Mouse (Mus musculus) urinary bladder, postnatal 36 days (tissue): ENCODE measurements at regions not wholly inside any gene's neighbourhood (a gene's known extent, or its start where the extent isn't known, plus 50 kb on each side); places are given as distances from the start of the nearest gene placed in this dataset.

Experiments used
- DNase-seq, 2 experiments: peaks; one replicate each; pipeline ENCODE4 v3.0.0; 2022; ENCODE audit warnings: low spot score in 2 of 2, mixed read lengths in 1 of 2

GRCm38 (mm10) chr7:133376833-133377484, 225.0 kb downstream of the Tex36 start:
- DNase-seq, result no peak

DNA sequence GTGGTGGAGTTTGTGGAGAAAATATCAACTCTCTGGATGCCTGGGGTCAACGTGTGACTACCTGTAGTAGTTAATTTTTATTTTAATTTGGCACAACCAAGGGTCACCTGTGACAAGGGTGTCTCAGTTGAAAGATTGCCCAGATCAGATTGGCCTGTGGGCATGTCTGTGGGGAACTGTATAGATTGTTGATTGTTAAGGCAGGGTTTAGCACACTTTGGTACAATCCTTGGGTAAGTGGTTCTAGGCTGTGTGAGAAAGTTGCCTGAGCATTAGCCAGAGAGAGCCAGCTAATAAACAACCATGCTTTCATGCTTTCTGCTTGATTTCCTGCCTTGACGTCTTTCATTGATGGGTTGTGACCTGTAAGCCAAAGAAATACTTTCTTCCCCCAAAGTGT, 229.3 kb downstream of the Tex36 start:
- DNase-seq, result no peak

- no peak for DNase-seq
Measured at GRCm38 (mm10) chr7:133370542-133370941, 231.4 kb downstream of the Tex36 start.

GRCm38 (mm10) chr7:133364601-133365000, 237.4 kb downstream of the Tex36 start:
- DNase-seq, result no peak

DNA sequence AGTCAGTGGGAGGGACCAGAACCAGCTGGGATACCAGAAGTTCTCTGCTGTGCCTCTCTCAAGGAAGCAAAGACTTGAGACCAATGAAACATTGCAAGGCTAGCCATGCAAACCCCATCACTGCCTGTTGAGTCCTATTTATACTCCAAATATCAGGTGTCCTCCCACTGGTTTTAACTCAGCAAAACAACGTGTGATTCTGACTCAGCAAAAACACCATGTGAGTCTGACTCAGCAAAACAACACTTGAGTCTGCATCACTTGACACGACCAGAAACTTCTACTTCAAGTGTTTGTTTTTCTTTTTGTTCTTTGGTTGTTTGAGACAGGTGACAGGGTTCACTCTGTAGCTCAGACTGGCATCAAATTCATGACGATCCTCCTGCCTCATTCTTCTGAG, 204.6 kb upstream of the Ctbp2 start:
- no peak for DNase-seq

GRCm38 (mm10) chr7:133325548-133326190, 201.5 kb upstream of the Ctbp2 start:
- DNase-seq, result no peak

DNA sequence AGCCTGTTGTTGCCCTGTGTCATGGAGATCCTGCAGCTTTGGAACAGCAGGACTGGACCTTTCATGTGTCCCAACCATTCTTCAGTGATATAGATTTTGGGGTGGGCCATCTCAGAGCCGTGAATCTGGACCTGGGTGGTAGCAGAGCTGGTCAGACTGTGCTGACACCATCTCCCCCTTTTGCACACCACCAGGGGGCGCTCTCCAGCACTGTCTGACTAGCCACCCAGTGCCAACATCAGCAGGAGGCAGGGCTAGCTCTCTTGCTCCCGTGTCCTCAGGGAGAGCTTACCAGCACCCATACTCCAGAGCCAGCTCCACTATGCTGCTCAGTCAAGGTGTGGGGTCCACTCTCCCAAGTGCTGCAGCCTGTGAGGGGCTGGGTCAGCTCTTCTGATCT, 199.8 kb upstream of the Ctbp2 start:
- DNase-seq, result no peak

DNA sequence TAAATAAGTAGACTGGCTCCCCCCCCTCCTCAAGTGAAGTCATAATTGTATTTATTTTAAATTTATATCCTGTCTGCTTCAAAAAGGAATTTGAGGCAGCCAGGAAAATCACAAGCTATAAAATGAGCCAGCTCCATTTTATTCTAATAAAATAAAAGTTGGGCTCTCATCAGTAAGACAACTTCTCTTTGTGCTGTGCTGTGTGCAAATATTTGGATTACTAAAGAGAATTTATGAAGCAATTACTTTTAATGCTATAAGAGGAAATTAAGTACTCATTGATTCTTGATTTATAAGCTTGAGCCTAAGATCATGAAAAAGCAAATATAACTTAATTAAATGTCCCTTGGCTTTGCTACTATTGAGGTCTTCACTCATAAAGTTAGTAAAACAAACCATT, 193.4 kb upstream of the Ctbp2 start:
- DNase-seq, result no peak

DNA sequence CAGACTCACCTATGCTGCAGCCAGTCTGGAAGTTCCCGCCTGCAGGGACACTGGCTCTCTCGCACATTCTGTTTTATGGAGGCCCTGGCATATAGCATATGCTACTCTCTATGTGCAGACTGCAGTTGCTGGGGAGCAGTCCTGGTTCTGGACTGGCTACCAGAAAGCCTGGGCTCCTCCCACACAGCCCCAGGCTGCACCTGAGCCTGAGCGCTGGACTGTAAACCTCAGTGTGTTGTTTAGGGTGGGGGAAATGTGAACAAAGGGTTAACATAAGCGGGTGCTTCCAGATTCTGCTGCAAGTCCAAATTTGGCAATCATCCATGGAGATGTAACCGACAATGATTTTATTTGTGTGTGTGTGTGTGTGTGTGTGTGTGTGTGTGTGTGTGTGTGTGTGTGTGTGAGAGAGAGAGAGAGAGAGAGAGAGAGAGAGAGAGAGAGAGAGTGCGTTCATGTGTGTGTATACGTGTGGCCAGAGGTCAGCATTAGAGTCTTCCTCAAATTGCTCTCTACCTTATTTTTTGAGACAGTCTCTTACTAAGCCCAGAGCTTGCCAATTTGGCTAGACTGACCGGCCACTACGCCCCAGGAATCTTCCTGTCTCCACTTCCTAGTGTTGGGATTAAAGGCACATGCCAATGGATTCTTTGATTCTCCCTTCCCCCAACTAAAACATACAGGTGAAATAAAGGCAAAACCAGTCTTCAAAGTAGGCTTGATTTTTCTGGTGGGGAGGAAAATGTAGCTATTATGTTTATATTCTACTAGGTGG, 192.7 kb upstream of the Ctbp2 start:
- no peak for DNase-seq

- no peak for DNase-seq
Measured at GRCm38 (mm10) chr7:133315197-133316029, 191.3 kb upstream of the Ctbp2 start.

- no peak for DNase-seq
Measured at GRCm38 (mm10) chr7:133313115-133313514, 189.0 kb upstream of the Ctbp2 start.

DNA sequence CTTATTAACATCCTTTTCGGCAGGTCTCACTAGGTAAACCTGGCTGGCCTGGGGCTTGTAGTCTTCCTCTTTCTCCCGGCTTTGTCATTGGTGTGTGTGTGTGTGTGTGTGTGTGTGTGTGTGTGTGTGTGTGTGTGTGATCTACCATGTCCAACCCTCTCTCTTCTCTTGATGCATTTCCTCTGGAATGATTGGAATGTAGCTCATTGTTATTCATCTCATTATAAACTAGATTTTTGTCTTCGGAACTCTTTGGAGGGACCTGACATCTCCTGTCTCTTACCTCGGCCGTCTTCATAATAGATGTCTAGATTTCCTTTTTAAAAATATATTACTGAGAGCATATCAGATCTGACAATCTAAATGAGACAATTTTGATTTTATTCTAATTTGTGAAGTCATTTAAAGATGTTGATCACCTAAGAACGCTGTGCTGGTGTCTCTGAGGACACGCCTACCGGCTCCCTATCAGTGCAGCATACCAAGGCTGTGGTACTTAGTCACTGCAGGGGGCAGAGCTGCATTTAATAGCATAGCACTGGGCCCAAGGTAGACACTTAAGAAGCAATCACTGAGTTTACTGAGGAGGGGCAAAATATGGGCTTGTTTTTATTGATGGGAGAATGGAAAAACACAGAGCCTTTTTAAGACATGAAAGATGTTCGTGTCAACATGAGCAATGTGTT, 187.1 kb upstream of the Ctbp2 start:
- no peak for DNase-seq

DNA sequence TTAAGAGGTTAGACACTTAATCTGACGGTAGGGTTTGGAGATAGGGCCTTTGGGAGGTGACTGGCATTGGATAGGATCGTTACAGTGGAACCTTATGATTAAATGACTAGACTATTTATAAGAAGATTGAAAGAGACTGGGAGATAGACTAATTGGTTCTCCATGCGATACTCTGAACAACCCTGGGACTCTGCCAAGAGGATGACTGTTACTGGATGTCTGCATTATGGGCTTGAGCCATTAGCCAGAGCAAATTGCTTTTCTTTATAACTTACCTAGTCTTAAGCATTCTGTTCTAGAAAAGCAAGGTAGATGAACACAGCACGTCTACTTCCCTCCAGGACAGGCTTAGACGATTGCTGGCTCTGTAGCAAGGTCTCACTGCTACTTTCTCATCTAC, 180.3 kb upstream of the Ctbp2 start:
- DNase-seq, result no peak

- no peak for DNase-seq
Measured at GRCm38 (mm10) chr7:133290471-133290870, 166.3 kb upstream of the Ctbp2 start.

- no peak for DNase-seq
Measured at GRCm38 (mm10) chr7:133288236-133288635, 164.1 kb upstream of the Ctbp2 start.

DNA sequence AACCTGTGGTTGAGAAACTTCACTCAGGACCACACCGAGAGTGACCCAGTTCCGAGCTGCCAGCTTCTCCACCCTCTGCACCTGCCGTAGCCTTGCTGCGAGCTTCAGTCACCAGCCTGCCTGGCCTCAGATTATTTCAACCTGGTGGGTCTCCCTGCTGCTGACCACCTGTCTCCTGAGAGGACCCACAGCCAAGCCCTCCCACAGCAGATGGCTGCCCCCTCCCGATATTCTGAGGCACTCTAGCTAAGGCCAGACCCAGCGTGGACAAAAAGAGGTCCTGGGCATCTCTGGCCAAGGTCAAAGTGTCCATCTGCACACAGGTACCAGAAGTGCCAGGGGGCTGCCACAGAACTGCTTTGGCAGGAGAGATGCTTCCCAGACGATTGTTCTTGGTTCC, 162.7 kb upstream of the Ctbp2 start:
- DNase-seq, result no peak

DNA sequence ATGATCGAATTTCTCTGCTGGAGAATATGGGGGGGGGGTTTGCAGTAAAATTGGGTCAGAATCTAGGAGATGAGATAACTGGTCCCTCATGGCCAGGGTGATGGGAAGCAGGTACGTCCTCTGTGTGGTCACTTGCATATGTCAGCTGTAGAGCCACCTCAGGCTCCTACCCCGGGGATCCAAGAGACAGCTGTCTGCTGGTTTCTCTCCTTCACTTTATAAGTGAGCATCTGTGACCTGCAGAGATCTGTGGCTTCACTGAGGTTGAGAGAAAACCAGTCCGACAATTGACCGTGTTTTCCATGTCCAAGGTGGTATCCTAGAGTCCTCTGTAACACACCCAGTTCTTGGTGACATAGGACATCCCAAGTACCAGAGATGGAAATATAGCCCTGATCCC, 162.1 kb upstream of the Ctbp2 start:
- DNase-seq, result no peak

DNA sequence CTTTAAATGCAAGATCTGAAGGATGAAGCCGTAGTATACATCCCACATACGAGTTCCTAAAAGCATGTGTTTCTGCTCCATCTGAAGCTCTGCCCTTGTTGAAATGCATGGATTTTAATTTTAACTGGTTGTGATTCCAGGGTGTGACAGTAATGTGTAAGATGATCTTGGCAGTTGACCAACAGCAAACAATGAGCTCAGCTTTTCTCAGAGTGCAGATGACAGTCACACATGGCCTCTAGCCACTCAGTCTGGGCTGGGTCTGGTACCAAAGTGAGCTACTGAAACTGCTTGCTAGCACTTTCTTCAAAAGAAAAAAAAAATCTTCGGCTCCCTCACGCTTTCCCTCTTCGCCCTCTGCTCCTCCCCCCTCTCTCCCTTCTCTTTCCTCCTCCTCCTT, 138.0 kb upstream of the Ctbp2 start:
- DNase-seq, result no peak

GRCm38 (mm10) chr7:133259143-133259542, 135.0 kb upstream of the Ctbp2 start:
- no peak for DNase-seq

- DNase-seq, result no peak
Measured at GRCm38 (mm10) chr7:133256831-133257230, 132.7 kb upstream of the Ctbp2 start.

GRCm38 (mm10) chr7:133244601-133245000, 120.4 kb upstream of the Ctbp2 start:
- DNase-seq, result no peak

- DNase-seq, result no peak
Measured at GRCm38 (mm10) chr7:133234326-133234725, 110.2 kb upstream of the Ctbp2 start.
